Comparison of ENCODE assay signal across 9 mouse cellular contexts in genomic region chr5:125074571-125075171, GRCm38 (mm10).
A peak's percentile ranks its signal among the peaks of the same experiment; 100 is the strongest.
DNase-seq lines count a peak whose midpoint lies in the region; ATAC-seq and TF ChIP-seq lines count a peak whose summit lies in the region.
"Had no signal": no experiment of that assay in that cellular context is flagged by ENCODE, and none has a peak within 500 bp of the region (broad histone marks: within the 10 kb centered on the region; RNA-seq: fewer than 3 reads in every experiment).

No protein-coding gene starts in this region.

- no peaks in the 10 kb centered on the region for H3K27me3 ChIP-seq in heart, postnatal 0 days (ENCODE audit: control insufficient read depth, insufficient read depth, low read length)
- no peaks in the 10 kb centered on the region for H3K27me3 ChIP-seq in cerebellum, adult 2 months (ENCODE audit: control insufficient read depth, insufficient read depth, low read length)
- H3K27me3 ChIP-seq: embryonic facial prominence, embryonic 13.5 days; limb, embryonic 13.5 days had no signal

- 64% methylated on average over 10 of the region's 10 CpGs for WGBS in heart, postnatal 0 days
- 50% methylated on average over 10 of the region's 10 CpGs for WGBS in cerebellum, adult 2 months

- DNase-seq in layer of hippocampus, adult 9-11 months, result peak; percentile 70
- no peak for DNase-seq in layer of hippocampus, adult 9-10 months (ENCODE audit: low spot score)
- DNase-seq in adrenal gland, adult 8-10 months, result peak; percentile 63
- DNase-seq in heart, postnatal 0 days (ENCODE audit: low spot score), result no peak
- DNase-seq in lung, postnatal 36 days, result peak; percentile 65
- no peak for DNase-seq in cerebellum, adult 2 months

- peaks cover 63% of the 10 kb centered on the region for H3K4me1 ChIP-seq in heart, postnatal 0 days (ENCODE audit: control insufficient read depth, insufficient read depth)
- peaks cover 40% of the 10 kb centered on the region for H3K4me1 ChIP-seq in cerebellum, adult 2 months (ENCODE audit: control insufficient read depth, insufficient read depth, low read length)

- no peak for TF ChIP-seq POLR2A in cerebellum, adult 2 months (IDR thresholded peaks at IDR 0.05; ENCODE audit: borderline replicate concordance, insufficient read depth, low read length)

- H3K36me3 ChIP-seq in heart, postnatal 0 days (replicated peaks; ENCODE audit: control insufficient read depth, insufficient read depth, low read length), result peaks cover 25% of the 10 kb centered on the region

- no peak overlapping the region for H3K27ac ChIP-seq in heart, postnatal 0 days (ENCODE audit: low read depth)
- no peak overlapping the region for H3K27ac ChIP-seq in cerebellum, adult 2 months (ENCODE audit: insufficient read depth, low read length)
- H3K27ac ChIP-seq: embryonic facial prominence, embryonic 13.5 days; limb, embryonic 13.5 days had no signal

- no peak for TF ChIP-seq EP300 in heart, postnatal 0 days (IDR thresholded peaks at IDR 0.05; ENCODE audit: low read depth)

- H3K4me3 ChIP-seq in heart, postnatal 0 days (ENCODE audit: low read depth, low read length), result no peak overlapping the region
- no peak overlapping the region for H3K4me3 ChIP-seq in cerebellum, adult 2 months (replicated peaks; ENCODE audit: insufficient read depth, low read depth, low read length)
- H3K4me3 ChIP-seq: embryonic facial prominence, embryonic 13.5 days; limb, embryonic 13.5 days had no signal

- H3K4me2 ChIP-seq in heart, postnatal 0 days (ENCODE audit: low read depth, low read length), result no peak overlapping the region
- H3K4me2 ChIP-seq: embryonic facial prominence, embryonic 13.5 days; limb, embryonic 13.5 days had no signal

- ATAC-seq in heart, postnatal 0 days (ENCODE audit: insufficient read depth, low read depth), result peak; percentile 15
- no peak for ATAC-seq in cerebellum, adult (ENCODE audit: insufficient number of reproducible peaks, low FRiP score, low TSS enrichment)

- no peaks in the 10 kb centered on the region for H3K9me3 ChIP-seq in heart, postnatal 0 days (replicated peaks; ENCODE audit: control insufficient read depth, low read length)
- H3K9me3 ChIP-seq: embryonic facial prominence, embryonic 13.5 days; limb, embryonic 13.5 days had no signal

- no peak for TF ChIP-seq CTCF in heart, postnatal 0 days (IDR thresholded peaks at IDR 0.05; ENCODE audit: low read depth)
- no peak for TF ChIP-seq CTCF in cerebellum, adult 2 months (IDR thresholded peaks at IDR 0.05; ENCODE audit: borderline replicate concordance, insufficient read depth, low read depth, low read length)

- H3K9ac ChIP-seq in heart, postnatal 0 days (replicated peaks; ENCODE audit: low read depth, low read length), result no peak overlapping the region
- H3K9ac ChIP-seq: embryonic facial prominence, embryonic 13.5 days; limb, embryonic 13.5 days had no signal

Comparison
In these comparisons a context has a peak if more than half of its experiments do, and no peak if none do; other contexts are left out.
1. DNase-seq: peak in layer of hippocampus, adult 9-11 months (single experiment), adrenal gland, adult 8-10 months (single experiment) and lung, postnatal 36 days (single experiment); none in layer of hippocampus, adult 9-10 months (single experiment), heart, postnatal 0 days (single experiment) and cerebellum, adult 2 months (0 of 2).